Mouse (Mus musculus) midbrain, embryonic 16.5 days (tissue): ENCODE data around the gene Prss48. TPM values are rescaled to one million over a fixed set of nuclear protein-coding genes. Genes with fewer than 3 reads are reported as not detected.
"Not testable (repeated sequence)": the region's sequence is repeated elsewhere in the genome, so short reads cannot be mapped to it uniquely, and the experiment has no call there.

Source experiments
- ATAC-seq: fragments of 200-750 bp; cut with Nextera tagmentation; 2 replicates; pipeline ENCODE4 v1.8.0; 2017; ENCODE audit warnings: moderate TSS enrichment
- H3K27ac ChIP-seq: fragments of 300-500 bp; sonication (generic); 2 replicates; pipeline ENCODE4 v1.5.1; 2014; ENCODE audit warnings: mild to moderate bottlenecking, low read length, mixed read lengths
- H3K27me3 ChIP-seq: fragments of 300-500 bp; sonication (generic); 2 replicates; pipeline ENCODE4 v1.6.1; 2014; ENCODE audit warnings: low read depth, low read length, mixed read lengths; ENCODE audit not compliant: control insufficient read depth, insufficient read depth
- H3K36me3 ChIP-seq: fragments of 300-500 bp; sonication (generic); 2 replicates; pipeline ENCODE4 v1.6.1; 2014; ENCODE audit warnings: mild to moderate bottlenecking, low read length, moderate library complexity, mixed read lengths; ENCODE audit not compliant: control insufficient read depth, insufficient read depth
- H3K4me1 ChIP-seq: fragments of 300-500 bp; sonication (generic); 2 replicates; pipeline ENCODE4 v1.6.1; 2014; ENCODE audit warnings: mild to moderate bottlenecking, low read length, mixed read lengths; ENCODE audit not compliant: control insufficient read depth, insufficient read depth
- H3K4me2 ChIP-seq: fragments of 300-500 bp; sonication (generic); 2 replicates; pipeline ENCODE4 v1.6.1; 2014; ENCODE audit warnings: mild to moderate bottlenecking, low read length, mixed read lengths
- H3K4me3 ChIP-seq: fragments of 300-500 bp; sonication (generic); 2 replicates; pipeline ENCODE4 v1.5.1; 2014; ENCODE audit warnings: low read depth, mild to moderate bottlenecking, low read length, moderate library complexity, mixed read lengths
- H3K9ac ChIP-seq: fragments of 300-500 bp; sonication (generic); 2 replicates; pipeline ENCODE4 v1.6.1; 2014; ENCODE audit warnings: low read depth, low read length, mixed read lengths
- H3K9me3 ChIP-seq: fragments of 300-500 bp; sonication (generic); replicated peaks from 2 replicates; pipeline ENCODE4 v1.6.1; 2014; ENCODE audit warnings: mild to moderate bottlenecking, low read length, mixed read lengths; ENCODE audit not compliant: control insufficient read depth, poor library complexity, severe bottlenecking
- WGBS: fragments of 180-500 bp; shearing (Covaris S2); extraction: QIAGEN DNeasy Blood & Tissue Kit; methylation state at CpG from one replicate; pipeline ENCODE4 v1.1.7; 2014; 5-methylcytosine and 5-hydroxymethylcytosine counted together
- polyA plus RNA-seq: library from polyadenylated mRNA; unstranded; fragments of >200 nt; fragmentation: Nextera tagmentation; extraction: Ambion mirVana; gene quantifications from 2 replicates; pipeline ENCODE4 v1.2.1, GENCODE M21; 2015

Prss48 gene
- polyA plus RNA-seq, 1 experiment from 2014 or later, result not detected

DNA sequence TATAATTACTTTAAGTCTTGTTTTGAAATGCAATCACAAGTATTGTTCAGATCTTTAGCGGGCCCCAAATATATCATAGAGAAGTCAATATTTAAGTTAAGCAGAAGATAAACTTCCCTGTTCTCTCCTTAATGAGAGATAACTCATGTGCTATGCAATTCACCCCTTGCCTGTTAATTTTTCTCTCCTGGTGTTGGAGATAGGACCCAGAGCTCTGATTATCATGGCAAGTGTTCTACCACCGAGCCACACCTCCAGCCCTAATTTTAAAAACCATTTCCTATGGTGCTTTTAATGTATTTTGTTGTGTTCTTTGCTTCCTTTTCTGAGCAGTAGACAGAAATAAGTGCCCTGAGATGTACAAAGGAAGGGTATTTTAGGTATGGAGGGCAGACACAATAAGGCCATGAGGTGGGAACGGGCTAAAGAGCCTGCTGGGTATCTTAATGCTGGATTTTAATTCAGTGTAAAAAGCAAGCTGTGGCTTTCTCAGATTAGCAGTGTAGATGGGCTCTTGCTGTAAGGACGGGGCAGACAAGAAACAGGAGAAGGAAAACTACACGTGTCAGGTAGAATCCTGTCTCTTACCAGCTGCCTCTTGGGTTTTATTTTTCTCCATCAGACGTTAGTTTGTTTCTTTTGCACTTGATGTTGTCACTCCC, 11.0 kb downstream of the Prss48 start:
- Histone ChIP-seq H3K4me2 (no peak overlapping the region), H3K4me3 (no peak overlapping the region), H3K27ac (no peak overlapping the region), H3K9ac (no peak overlapping the region), H3K36me3 (no peaks in the 10 kb centered on the region), H3K4me1 (no peaks in the 10 kb centered on the region), H3K9me3 (no peaks in the 10 kb centered on the region), H3K27me3 (no peaks in the 10 kb centered on the region)
- WGBS, result 63% methylated on average over 6 of the region's 6 CpGs
- no peak for ATAC-seq

DNA sequence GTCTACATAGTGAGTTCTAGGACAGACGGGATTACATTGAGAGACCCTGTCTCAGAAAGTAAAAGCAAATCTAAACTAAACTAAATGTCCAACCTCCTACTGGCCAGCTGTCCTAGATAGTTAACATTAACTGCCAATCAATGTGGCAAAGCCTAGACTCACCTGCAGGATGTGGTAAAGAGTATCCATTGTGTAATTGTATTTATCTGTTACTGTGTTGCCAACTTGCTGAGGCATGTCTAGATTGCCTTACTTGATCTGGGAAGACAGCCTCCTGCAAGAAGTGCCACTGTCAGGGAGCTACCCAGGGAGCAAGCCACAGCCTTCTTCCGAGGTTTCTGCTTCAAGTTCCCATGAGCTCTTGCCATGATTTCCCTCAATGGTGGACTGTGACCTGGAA, 15.1 kb downstream of the Prss48 start:
- no peaks in the 10 kb centered on the region for H3K27me3 ChIP-seq
- no peaks in the 10 kb centered on the region for H3K36me3 ChIP-seq
- H3K4me2 ChIP-seq, result no peak overlapping the region
- 92% methylated on average over 2 of the region's 2 CpGs for WGBS
- ATAC-seq, result no peak
- H3K4me3 ChIP-seq, result no peak overlapping the region
- no peaks in the 10 kb centered on the region for H3K9me3 ChIP-seq
- H3K4me1 ChIP-seq, result no peaks in the 10 kb centered on the region
- no peak overlapping the region for H3K27ac ChIP-seq
- H3K9ac ChIP-seq, result no peak overlapping the region

DNA sequence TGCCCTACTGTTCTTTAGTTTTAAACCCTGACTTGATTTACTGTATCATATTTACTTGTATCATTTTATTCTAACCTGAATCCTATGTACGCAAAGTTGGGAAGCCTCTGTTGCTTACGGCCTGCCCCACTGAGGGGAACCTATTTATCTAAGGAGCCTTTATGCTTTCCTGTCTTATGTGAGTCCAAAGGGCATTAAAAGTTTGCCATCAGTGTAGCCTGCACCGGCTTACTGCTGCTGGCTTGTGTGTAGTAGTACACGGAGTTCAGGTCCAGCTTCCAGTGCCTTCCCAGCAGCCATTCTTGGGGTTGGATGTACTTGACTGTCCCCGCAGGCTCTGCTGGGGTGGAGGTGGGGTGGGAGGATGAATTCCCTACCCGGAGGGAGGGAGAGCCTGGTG, 17.8 kb downstream of the Prss48 start:
- Histone ChIP-seq H3K4me2 (no peak overlapping the region), H3K9ac (no peak overlapping the region), H3K27me3 (no peaks in the 10 kb centered on the region), H3K9me3 (no peaks in the 10 kb centered on the region), H3K27ac (no peak overlapping the region), H3K4me1 (no peaks in the 10 kb centered on the region), H3K4me3 (no peak overlapping the region), H3K36me3 (no peaks in the 10 kb centered on the region)
- 90% methylated on average over 6 of the region's 6 CpGs for WGBS
- no peak for ATAC-seq

DNA sequence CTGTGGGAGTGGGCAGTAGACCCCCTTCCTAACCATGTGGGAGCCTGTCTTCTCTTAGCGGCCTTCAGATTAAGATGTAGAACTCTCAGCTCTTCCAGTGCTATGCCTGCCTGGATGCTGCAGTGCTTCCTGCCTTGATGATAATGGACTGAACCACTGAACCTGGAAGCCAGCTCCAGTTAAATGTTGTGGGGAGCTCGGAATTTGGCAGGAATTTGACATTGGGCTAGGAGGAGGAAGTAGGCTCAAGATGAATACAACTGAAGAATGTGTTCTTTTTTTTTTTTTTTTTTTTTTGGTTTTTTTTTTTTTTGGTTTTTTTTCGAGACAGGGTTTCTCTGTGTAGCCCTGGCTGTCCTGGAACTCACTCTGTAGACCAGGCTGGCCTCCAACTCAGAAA, 20.5 kb downstream of the Prss48 start:
- H3K27me3 ChIP-seq, H3K4me2 ChIP-seq, H3K4me3 ChIP-seq, ATAC-seq, H3K27ac ChIP-seq, H3K9me3 ChIP-seq, H3K9ac ChIP-seq, H3K4me1 ChIP-seq, H3K36me3 ChIP-seq: not testable (repeated sequence)
- 84% methylated on average over 2 of the region's 3 CpGs for WGBS

DNA sequence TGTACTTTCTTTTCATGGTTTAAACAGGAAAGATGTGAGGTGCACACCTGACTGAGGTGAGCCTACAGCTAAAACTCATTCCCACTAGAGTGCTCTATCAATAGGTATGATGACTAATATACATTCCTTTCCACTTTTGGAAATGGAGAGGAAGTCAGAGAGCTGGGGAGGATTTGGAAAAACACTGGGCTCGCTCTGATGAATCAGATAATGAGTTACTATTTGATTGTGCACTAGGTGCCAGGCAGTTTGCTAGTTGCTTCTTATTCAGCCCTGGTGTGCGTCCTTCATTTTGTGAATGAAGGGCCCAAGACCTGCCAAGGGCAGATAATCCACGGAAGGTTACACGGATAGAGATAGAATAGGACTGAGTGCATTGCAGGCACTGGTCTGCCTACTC, 22.3 kb downstream of the Prss48 start:
- H3K4me2 ChIP-seq, result no peak overlapping the region
- 96% methylated on average over 4 of the region's 4 CpGs for WGBS
- H3K9me3 ChIP-seq, result no peaks in the 10 kb centered on the region
- no peak overlapping the region for H3K27ac ChIP-seq
- no peaks in the 10 kb centered on the region for H3K27me3 ChIP-seq
- no peaks in the 10 kb centered on the region for H3K4me1 ChIP-seq
- no peak for ATAC-seq
- no peak overlapping the region for H3K4me3 ChIP-seq
- no peaks in the 10 kb centered on the region for H3K36me3 ChIP-seq
- H3K9ac ChIP-seq, result no peak overlapping the region

DNA sequence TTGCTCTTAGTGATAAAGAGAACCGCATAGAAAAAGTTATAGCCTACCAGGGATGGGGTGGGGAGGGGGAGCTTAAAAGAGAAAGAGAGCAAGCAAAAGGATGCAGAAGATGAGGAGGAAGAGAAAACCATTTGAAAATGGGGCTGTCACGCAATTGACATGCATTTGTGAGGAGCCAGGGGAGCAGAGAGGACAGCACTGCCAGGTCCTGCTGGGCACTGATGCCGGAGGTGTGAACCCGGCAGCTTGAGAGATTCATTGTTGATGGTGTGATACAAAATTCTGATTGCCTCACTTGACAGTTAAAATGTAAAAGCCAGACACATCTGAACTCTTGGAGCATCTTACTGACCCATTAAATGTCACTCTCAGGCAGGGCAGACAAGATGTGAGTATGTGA, 27.8 kb downstream of the Prss48 start:
- 81% methylated on average over 4 of the region's 4 CpGs for WGBS

DNA sequence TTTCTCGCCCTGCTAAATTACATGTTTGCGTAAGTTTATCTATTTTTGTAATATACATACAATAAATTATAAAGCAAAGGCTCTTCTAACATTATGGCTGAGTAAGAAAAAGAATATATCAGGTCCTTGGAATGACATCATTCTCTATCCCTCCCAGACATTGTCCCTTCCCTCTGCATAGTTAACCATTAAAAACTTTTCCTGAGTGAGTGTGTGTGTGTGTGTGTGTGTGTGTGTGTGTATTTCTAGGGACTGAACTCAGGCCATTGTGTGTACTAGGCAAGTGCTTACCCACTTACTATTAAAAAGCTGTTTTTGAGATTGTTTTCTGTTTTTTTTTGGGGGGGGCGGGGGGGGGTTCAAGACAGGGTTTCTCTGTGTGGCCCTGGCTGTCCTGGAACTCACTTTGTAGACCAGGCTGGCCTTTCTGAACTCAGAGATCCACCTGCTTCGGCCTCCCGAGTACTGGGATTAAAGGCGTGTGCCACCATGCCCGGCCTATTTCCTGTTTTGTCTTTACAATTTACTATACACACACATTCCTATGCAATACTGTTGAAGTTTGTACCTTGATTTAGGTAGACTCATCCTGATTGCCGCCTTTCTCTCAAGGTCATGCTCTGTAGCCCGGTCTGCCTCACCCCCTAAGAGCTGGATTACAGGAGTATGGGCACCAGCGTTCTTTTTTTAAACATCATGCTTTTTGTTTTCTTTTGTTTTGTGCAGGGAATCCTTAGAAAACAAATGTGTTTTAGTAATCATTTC, 28.7 kb downstream of the Prss48 start:
- Histone ChIP-seq H3K4me3 (no peak overlapping the region), H3K36me3 (no peaks in the 10 kb centered on the region), H3K9me3 (no peaks in the 10 kb centered on the region), H3K4me1 (peaks cover 14% of the 10 kb centered on the region), H3K27me3 (no peaks in the 10 kb centered on the region), H3K27ac (no peak overlapping the region), H3K4me2 (no peak overlapping the region; the same call in 1 of the 2 replicates), H3K9ac (no peak overlapping the region)
- no peak for ATAC-seq
- WGBS, result 90% methylated on average over 10 of the region's 10 CpGs

More for the DNA sequence above, 27.8 kb downstream of the Prss48 start:
- no peak for ATAC-seq
- Histone ChIP-seq H3K27me3 (no peaks in the 10 kb centered on the region), H3K4me2 (no peak overlapping the region), H3K27ac (no peak overlapping the region), H3K4me3 (no peak overlapping the region), H3K36me3 (no peaks in the 10 kb centered on the region), H3K9me3 (no peaks in the 10 kb centered on the region), H3K9ac (no peak overlapping the region), H3K4me1 (peaks cover 14% of the 10 kb centered on the region)

DNA sequence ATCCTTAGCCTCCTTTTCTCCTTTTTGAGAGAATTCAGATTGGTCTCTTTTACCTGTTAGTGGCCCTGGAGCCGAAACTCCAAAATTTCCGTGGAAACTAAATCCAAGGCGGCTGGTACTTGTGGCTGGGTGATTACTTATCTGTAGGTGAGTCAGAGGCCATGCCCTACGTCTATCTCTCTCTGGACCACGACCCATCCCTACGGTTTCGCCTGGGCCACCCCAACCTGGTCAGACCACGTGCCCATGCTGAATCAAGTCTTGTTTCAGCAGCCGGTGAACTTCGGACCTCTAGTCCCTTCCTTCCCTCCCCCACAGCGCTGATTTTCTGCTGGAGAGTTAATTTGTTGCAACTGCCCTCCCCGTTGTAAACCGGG, 30.7 kb downstream of the Prss48 start:
- no peaks in the 10 kb centered on the region for H3K27me3 ChIP-seq
- WGBS, result 3% methylated on average over 13 of the region's 13 CpGs
- H3K27ac ChIP-seq, result peak overlapping the region; percentile 79; the same call in 1 of the 2 replicates
- peaks cover 14% of the 10 kb centered on the region for H3K4me1 ChIP-seq
- peak overlapping the region; percentile 93 for H3K9ac ChIP-seq
- H3K36me3 ChIP-seq, result no peaks in the 10 kb centered on the region
- H3K4me2 ChIP-seq, result peak overlapping the region; percentile 88
- ATAC-seq, result peak; percentile 39; the same call in 1 of the 2 replicates
- H3K4me3 ChIP-seq, result peak overlapping the region; percentile 70
- no peaks in the 10 kb centered on the region for H3K9me3 ChIP-seq
